Mouse (Mus musculus): ENCODE data around the gene Lyzl4. TPM values are rescaled to one million over a fixed set of nuclear protein-coding genes. Genes with fewer than 3 reads are reported as not detected.

The Lyzl4 gene
- total and polyA plus RNA-seq, 3 experiments = not detected

- Histone ChIP-seq H3K27me3 (replicated peaks) (peaks cover 77% of the 10 kb centered on the region), H3K79me2 (replicated peaks; ENCODE audit: control insufficient read depth, extremely low read depth, insufficient read depth, poor library complexity, severe bottlenecking) (no peaks in the 10 kb centered on the region), H3K4me3 (replicated peaks in 1 of 3; ENCODE audit: low read depth in 2 of 3, low read length in 2 of 3, poor library complexity in 1 of 3) (no peak overlapping the region), H3K4me2 (ENCODE audit: insufficient read depth, low read depth, poor library complexity, severe bottlenecking) (no peak overlapping the region), H3K36me3 (replicated peaks in 1 of 2; ENCODE audit: control insufficient read depth in 1 of 2, insufficient read depth in 1 of 2, low read length in 1 of 2) (no peaks in the 10 kb centered on the region), H3K9me3 (replicated peaks; ENCODE audit: low read length) (no peaks in the 10 kb centered on the region), H3K27ac (ENCODE audit: insufficient read depth, low read depth) (no peak overlapping the region), H3K9ac (ENCODE audit: insufficient read depth, low read depth) (no peak overlapping the region), H3K4me1 (ENCODE audit: control insufficient read depth in 1 of 2, insufficient read depth in 2 of 2) (peaks cover 5 to 33% of the 10 kb centered on the region in 2 experiments)
- no peak for TF ChIP-seq HCFC1 (IDR thresholded peaks at IDR 0.05; ENCODE audit: low read depth, low read length)
- TF ChIP-seq KAT2A (IDR thresholded peaks at IDR 0.05; ENCODE audit: insufficient replicate concordance, low read length) = no peak
- TF ChIP-seq ZC3H11A (IDR thresholded peaks at IDR 0.05; ENCODE audit: low read depth, low read length) = no peak
- no peak for TF ChIP-seq NELFE (IDR thresholded peaks at IDR 0.05; ENCODE audit: low read depth, low read length)
- no peak for TF ChIP-seq ZKSCAN1 (IDR thresholded peaks at IDR 0.05; ENCODE audit: borderline replicate concordance, low read depth, low read length)
- TF ChIP-seq CHD1 (IDR thresholded peaks at IDR 0.05; ENCODE audit: low read depth, low read length) = no peak
- TF ChIP-seq CTCF (conservative IDR thresholded peaks at IDR 0.05 in 1 of 2, IDR thresholded peaks at IDR 0.05 in 1 of 2; ENCODE audit: low read depth in 2 of 2, low read length in 2 of 2) = no peak
- no peak for TF ChIP-seq NRF1 (IDR thresholded peaks at IDR 0.05; ENCODE audit: low read depth, low read length)
- TF ChIP-seq SIN3A (IDR thresholded peaks at IDR 0.05; ENCODE audit: low read length) = no peak
- dilution Hi-C loops (cut with MboI; ENCODE audit: extremely low pct_ligation_motif_present, extremely low pct_unique_long_range_greater_than_20kb, low sequenced_read_pairs) (no loop called here), in situ Hi-C loops (cut with MboI; ENCODE audit: low pct_ligation_motif_present, low pct_unique_long_range_greater_than_20kb, low sequenced_read_pairs) (no loop called here)
- no peak for DNase-seq (ENCODE audit: extremely low read depth)
Measured at GRCm38 (mm10) chr9:121666957-121667630, 25.2 kb upstream of the Lyzl4 start.

DNA sequence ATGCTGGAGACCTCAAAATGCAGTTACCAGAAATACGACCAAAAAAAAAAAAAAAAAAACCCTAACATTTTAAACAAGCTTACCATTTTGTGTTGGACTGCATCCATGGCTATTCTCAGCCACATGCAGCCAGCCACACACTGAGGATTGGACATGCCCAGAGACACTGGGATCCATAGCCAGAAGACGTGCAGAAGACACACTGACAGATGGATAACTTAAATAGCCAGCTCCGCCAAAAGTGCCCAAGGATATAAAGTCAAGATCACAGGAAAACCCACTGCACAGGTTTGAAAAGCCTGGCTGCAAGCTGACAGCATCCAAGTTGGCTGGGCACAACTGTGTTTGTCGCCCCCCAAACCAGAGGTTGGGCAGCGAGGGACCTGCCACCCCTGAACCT is 22.2 kb upstream of the Lyzl4 start:
- TF ChIP-seq TCF12 (IDR thresholded peaks at IDR 0.05; ENCODE audit: low read depth, low read length) (no peak), JUND (conservative IDR thresholded peaks at IDR 0.05; ENCODE audit: low read depth, low read length) (no peak), MEF2A (IDR thresholded peaks at IDR 0.05; ENCODE audit: borderline replicate concordance, low read depth, low read length) (no peak), MAX (IDR thresholded peaks at IDR 0.05; ENCODE audit: low read length) (no peak)
- Histone ChIP-seq H3K27ac (ENCODE audit: insufficient read depth, low read depth) (no peak overlapping the region), H3K4me2 (ENCODE audit: insufficient read depth, low read depth, poor library complexity, severe bottlenecking) (no peak overlapping the region), H3K9me3 (replicated peaks; ENCODE audit: low read length) (no peaks in the 10 kb centered on the region), H3K4me1 (ENCODE audit: control insufficient read depth in 1 of 2, insufficient read depth in 2 of 2) (peaks cover 0 to 25% of the 10 kb centered on the region in 2 experiments; a peak in 2 of 4 replicates), H3K27me3 (replicated peaks) (peaks cover 73% of the 10 kb centered on the region), H3K36me3 (replicated peaks in 1 of 2; ENCODE audit: control insufficient read depth in 1 of 2, insufficient read depth in 1 of 2, low read length in 1 of 2) (no peaks in the 10 kb centered on the region), H3K79me2 (replicated peaks; ENCODE audit: control insufficient read depth, extremely low read depth, insufficient read depth, poor library complexity, severe bottlenecking) (no peaks in the 10 kb centered on the region), H3K9ac (ENCODE audit: insufficient read depth, low read depth) (no peak overlapping the region), H3K4me3 (replicated peaks in 1 of 3; ENCODE audit: low read depth in 2 of 3, low read length in 2 of 3, poor library complexity in 1 of 3) (no peak overlapping the region)
- in situ Hi-C loops (cut with MboI; ENCODE audit: low pct_ligation_motif_present, low pct_unique_long_range_greater_than_20kb, low sequenced_read_pairs) (no loop called here), dilution Hi-C loops (cut with MboI; ENCODE audit: extremely low pct_ligation_motif_present, extremely low pct_unique_long_range_greater_than_20kb, low sequenced_read_pairs) (no loop called here)
- no peak for DNase-seq (ENCODE audit: extremely low read depth)

DNA sequence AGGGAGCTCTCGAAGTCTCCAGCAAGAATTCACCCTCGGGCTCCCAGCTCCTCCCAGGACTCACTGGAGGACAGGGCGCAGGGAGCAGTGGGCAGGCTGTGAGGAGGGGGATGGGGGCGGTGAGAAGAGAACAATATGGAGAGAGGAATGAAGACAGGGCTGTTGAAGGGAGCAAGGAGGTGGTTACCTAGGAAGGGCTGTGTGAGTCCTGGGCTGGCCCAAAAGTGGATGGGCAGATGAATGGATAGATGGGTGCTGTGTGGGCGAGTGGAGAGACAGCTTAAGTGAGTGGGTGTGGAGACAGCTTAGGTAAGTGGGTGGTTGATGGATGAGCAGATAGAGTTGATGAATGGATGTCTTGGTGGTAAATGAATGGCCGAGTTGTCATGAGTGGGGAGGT is 21.6 kb upstream of the Lyzl4 start:
- no peak for DNase-seq (ENCODE audit: extremely low read depth)
- Histone ChIP-seq H3K4me3 (replicated peaks in 1 of 3; ENCODE audit: low read depth in 2 of 3, low read length in 2 of 3, poor library complexity in 1 of 3) (no peak overlapping the region), H3K79me2 (replicated peaks; ENCODE audit: control insufficient read depth, extremely low read depth, insufficient read depth, poor library complexity, severe bottlenecking) (no peaks in the 10 kb centered on the region), H3K27me3 (replicated peaks) (peaks cover 68% of the 10 kb centered on the region), H3K4me1 (ENCODE audit: control insufficient read depth in 1 of 2, insufficient read depth in 2 of 2) (peaks cover 0 to 27% of the 10 kb centered on the region in 2 experiments; a peak in 2 of 4 replicates), H3K27ac (ENCODE audit: insufficient read depth, low read depth) (no peak overlapping the region), H3K4me2 (ENCODE audit: insufficient read depth, low read depth, poor library complexity, severe bottlenecking) (no peak overlapping the region), H3K9ac (ENCODE audit: insufficient read depth, low read depth) (no peak overlapping the region), H3K9me3 (replicated peaks; ENCODE audit: low read length) (no peaks in the 10 kb centered on the region), H3K36me3 (replicated peaks in 1 of 2; ENCODE audit: control insufficient read depth in 1 of 2, insufficient read depth in 1 of 2, low read length in 1 of 2) (no peaks in the 10 kb centered on the region)
- in situ Hi-C loops (cut with MboI; ENCODE audit: low pct_ligation_motif_present, low pct_unique_long_range_greater_than_20kb, low sequenced_read_pairs) (no loop called here), dilution Hi-C loops (cut with MboI; ENCODE audit: extremely low pct_ligation_motif_present, extremely low pct_unique_long_range_greater_than_20kb, low sequenced_read_pairs) (no loop called here)
- TF ChIP-seq MYC (IDR thresholded peaks at IDR 0.05; ENCODE audit: low read depth, low read length) (no peak), IRF4 (IDR thresholded peaks at IDR 0.05; ENCODE audit: low read depth, low read length) (no peak), ZC3H11A (IDR thresholded peaks at IDR 0.05; ENCODE audit: low read depth, low read length) (no peak), CTCF (conservative IDR thresholded peaks at IDR 0.05 in 1 of 2, IDR thresholded peaks at IDR 0.05 in 1 of 2; ENCODE audit: low read depth in 2 of 2, low read length in 2 of 2) (no peak), E2F4 (IDR thresholded peaks at IDR 0.05; ENCODE audit: insufficient replicate concordance, low read depth, low read length) (no peak), ETS1 (conservative IDR thresholded peaks at IDR 0.05; ENCODE audit: low read depth, low read length) (no peak), UBTF (IDR thresholded peaks at IDR 0.05; ENCODE audit: low read depth, low read length) (no peak), GABPA (IDR thresholded peaks at IDR 0.05; ENCODE audit: insufficient replicate concordance, low read depth, low read length) (no peak), KAT2A (IDR thresholded peaks at IDR 0.05; ENCODE audit: insufficient replicate concordance, low read length) (no peak), BHLHE40 (IDR thresholded peaks at IDR 0.05; ENCODE audit: low read depth, low read length) (no peak)
